Mouse (Mus musculus) kidney, embryonic 15.5 days (tissue): ENCODE data around the gene Mfap2. TPM values are rescaled to one million over a fixed set of nuclear protein-coding genes. Genes with fewer than 3 reads are reported as not detected.

ENCODE experiments used
- ATAC-seq: fragments of 200-750 bp; cut with Nextera tagmentation; replicated peaks from 2 replicates; pipeline ENCODE4 v1.8.0; 2017; ENCODE audit warnings: moderate TSS enrichment; ENCODE audit not compliant: low FRiP score
- H3K27ac ChIP-seq: fragments of 300-500 bp; sonication (generic); 2 replicates; pipeline ENCODE4 v1.5.1; 2015; ENCODE audit warnings: mild to moderate bottlenecking, inconsistent platforms
- H3K27me3 ChIP-seq: fragments of 300-500 bp; sonication (generic); 2 replicates; pipeline ENCODE4 v1.6.1; 2015; ENCODE audit warnings: inconsistent platforms
- H3K36me3 ChIP-seq: fragments of 300-500 bp; sonication (generic); 2 replicates; pipeline ENCODE4 v1.6.1; 2015; ENCODE audit warnings: inconsistent platforms
- H3K4me1 ChIP-seq: fragments of 300-500 bp; sonication (generic); 2 replicates; pipeline ENCODE4 v1.6.1; 2015; ENCODE audit warnings: inconsistent platforms
- H3K4me2 ChIP-seq: fragments of 300-500 bp; sonication (generic); 2 replicates; pipeline ENCODE4 v1.6.1; 2015; ENCODE audit warnings: moderate library complexity, mild to moderate bottlenecking, inconsistent platforms
- H3K4me3 ChIP-seq: fragments of 300-500 bp; sonication (generic); replicated peaks from 2 replicates; pipeline ENCODE4 v1.5.1; 2015; ENCODE audit warnings: mild to moderate bottlenecking, inconsistent platforms
- H3K9ac ChIP-seq: fragments of 300-500 bp; sonication (generic); 2 replicates; pipeline ENCODE4 v1.6.1; 2015; ENCODE audit warnings: mild to moderate bottlenecking, inconsistent platforms
- H3K9me3 ChIP-seq: fragments of 300-500 bp; sonication (generic); replicated peaks from 2 replicates; pipeline ENCODE4 v1.6.1; 2016; ENCODE audit warnings: inconsistent platforms
- WGBS: fragments of 180-500 bp; shearing (Covaris S2); methylation state at CpG from one replicate; pipeline ENCODE4 v1.1.7; 2015; ENCODE audit warnings: mixed read lengths; 5-methylcytosine and 5-hydroxymethylcytosine counted together
- polyA plus RNA-seq: library from polyadenylated mRNA; unstranded; fragments of >200 nt; fragmentation: Nextera tagmentation; extraction: Ambion mirVana; gene quantifications from 2 replicates; pipeline ENCODE4 v1.2.1, GENCODE M21; 2015

Gene Mfap2
- polyA plus RNA-seq, 1 experiment from 2014 or later = 433 TPM

DNA sequence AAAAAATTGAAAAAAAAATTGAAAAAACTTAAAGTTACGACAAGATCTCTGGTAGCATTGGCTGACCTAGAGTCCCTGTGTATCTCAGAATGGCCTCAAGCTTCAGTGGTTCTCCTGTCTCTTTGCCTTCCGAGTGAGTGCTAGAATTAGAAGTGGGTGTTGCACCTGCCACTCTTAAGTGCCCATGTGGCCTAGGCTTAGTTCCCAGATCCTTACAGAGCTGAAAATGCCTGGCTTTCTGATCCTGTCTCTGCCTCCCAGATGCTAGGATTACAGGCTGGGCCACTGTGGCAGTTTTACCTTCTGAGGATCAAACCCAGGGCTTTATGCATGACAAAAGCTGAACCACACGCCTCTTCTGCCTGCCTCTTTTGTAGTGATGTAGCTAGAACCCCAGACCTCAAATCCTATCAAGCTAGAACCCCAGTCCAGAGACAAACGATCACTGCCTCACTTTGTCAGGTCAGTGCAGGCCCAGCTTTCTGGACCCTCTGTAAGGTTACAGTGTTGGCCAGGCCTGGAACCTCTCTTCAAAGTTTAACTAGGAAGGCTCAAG, 54.0 kb downstream of the Mfap2 start:
- 86% methylated on average over 4 of the region's 4 CpGs for WGBS
- H3K4me3 ChIP-seq = no peak overlapping the region
- no peaks in the 10 kb centered on the region for H3K9me3 ChIP-seq
- H3K9ac ChIP-seq = no peak overlapping the region
- peaks cover 16% of the 10 kb centered on the region for H3K4me1 ChIP-seq
- H3K36me3 ChIP-seq = peaks cover 40% of the 10 kb centered on the region
- H3K4me2 ChIP-seq = no peak overlapping the region
- H3K27me3 ChIP-seq = no peaks in the 10 kb centered on the region
- no peak overlapping the region for H3K27ac ChIP-seq
- no peak for ATAC-seq

- 5% methylated on average over 8 of the region's 8 CpGs for WGBS
- H3K9ac ChIP-seq = no peak overlapping the region
- no peaks in the 10 kb centered on the region for H3K27me3 ChIP-seq
- no peak overlapping the region for H3K27ac ChIP-seq
- peaks cover 49% of the 10 kb centered on the region for H3K36me3 ChIP-seq
- peaks cover 9% of the 10 kb centered on the region for H3K4me1 ChIP-seq
- H3K9me3 ChIP-seq = no peaks in the 10 kb centered on the region
- H3K4me2 ChIP-seq = no peak overlapping the region
- ATAC-seq = no peak
- no peak overlapping the region for H3K4me3 ChIP-seq
These were observed 54.9 kb downstream of the Mfap2 start for GRCm38 (mm10) chr4:141065123-141065522.

Other genes starting within 250 kb of the Mfap2 start
- gene Padi4, start 236.2 kb upstream of the Mfap2 start, polyA plus RNA-seq = 1.1 and 1.4 TPM in 2 replicates
- gene Padi3, start 199.8 kb upstream of the Mfap2 start, polyA plus RNA-seq = 0.05 and 0.08 TPM in 2 replicates
- 0.21 and 0.26 TPM in 2 replicates for gene Padi1, start 164.6 kb upstream of the Mfap2 start, polyA plus RNA-seq
- 18.7 and 21.4 TPM in 2 replicates for gene Padi2, start 104.1 kb upstream of the Mfap2 start, polyA plus RNA-seq
- 448 and 457 TPM in 2 replicates for gene Sdhb, start 49.2 kb upstream of the Mfap2 start, polyA plus RNA-seq
- 40.5 and 45.3 TPM in 2 replicates for gene Atp13a2, start 23.5 kb upstream of the Mfap2 start, polyA plus RNA-seq
- gene Crocc, start 50.1 kb downstream of the Mfap2 start, polyA plus RNA-seq = 8.5 and 9.5 TPM in 2 replicates
- 80.0 and 89.4 TPM in 2 replicates for gene Necap2, start 67.9 kb downstream of the Mfap2 start, polyA plus RNA-seq
- 0.50 and 0.64 TPM in 2 replicates for gene Spata21, start 77.9 kb downstream of the Mfap2 start, polyA plus RNA-seq
- 49.6 and 50.4 TPM in 2 replicates for gene Szrd1, start 129.4 kb downstream of the Mfap2 start, polyA plus RNA-seq
- gene Fbxo42, start 137.5 kb downstream of the Mfap2 start, polyA plus RNA-seq = 22.4 and 23.0 TPM in 2 replicates
- 5.9 and 6.8 TPM in 2 replicates for gene Rsg1, start 203.5 kb downstream of the Mfap2 start, polyA plus RNA-seq
- 7.4 and 9.6 TPM in 2 replicates for gene Arhgef19, start 229.1 kb downstream of the Mfap2 start, polyA plus RNA-seq